Mouse (Mus musculus) CH12.LX (cell line): ENCODE data around the gene Colca2.

Source experiments
- BHLHE40 ChIP-seq: IDR thresholded peaks from 2 replicates; pipeline ENCODE4 v1.6.1; 2011; ENCODE audit warnings: mild to moderate bottlenecking, low read depth, low read length, improper control_type of control experiment
- CTCF ChIP-seq, 2 experiments: IDR thresholded peaks in 1 of 2; conservative IDR thresholded peaks in 1 of 2; 2 replicates each; pipeline ENCODE4 v1.5.1; 2011 to 2012; ENCODE audit warnings: low read depth in 2 of 2, low read length in 2 of 2, improper control_type of control experiment in 1 of 2, inconsistent platforms in 1 of 2, mild to moderate bottlenecking in 1 of 2, moderate library complexity in 1 of 2
- ELF1 ChIP-seq: IDR thresholded peaks from 2 replicates; pipeline ENCODE4 v1.6.1; 2014; ENCODE audit warnings: low read depth, mild to moderate bottlenecking, inconsistent platforms, low read length, improper control_type of control experiment
- HCFC1 ChIP-seq: IDR thresholded peaks from 2 replicates; pipeline ENCODE4 v1.6.1; 2012; ENCODE audit warnings: low read depth, mild to moderate bottlenecking, inconsistent platforms, low read length, improper control_type of control experiment
- KAT2A ChIP-seq: IDR thresholded peaks from 2 replicates; pipeline ENCODE4 v1.6.1; 2012; ENCODE audit warnings: low read length, improper control_type of control experiment, inconsistent platforms; ENCODE audit not compliant: insufficient replicate concordance
- MAX ChIP-seq: IDR thresholded peaks from 2 replicates; pipeline ENCODE4 v1.6.1; 2011; ENCODE audit warnings: low read length, improper control_type of control experiment
- POLR2A ChIP-seq: IDR thresholded peaks from 2 replicates; pipeline ENCODE4 v1.6.1; 2011; ENCODE audit warnings: low read depth, mild to moderate bottlenecking, improper control_type of control experiment, low read length
- SIN3A ChIP-seq: IDR thresholded peaks from 2 replicates; pipeline ENCODE4 v1.6.1; 2012; ENCODE audit warnings: low read length, improper control_type of control experiment, inconsistent platforms
- UBTF ChIP-seq: IDR thresholded peaks from 2 replicates; pipeline ENCODE4 v1.6.1; 2012; ENCODE audit warnings: low read depth, mild to moderate bottlenecking, inconsistent platforms, low read length, improper control_type of control experiment, moderate library complexity
- USF1 ChIP-seq: IDR thresholded peaks from 2 replicates; pipeline ENCODE4 v1.6.1; 2014; ENCODE audit warnings: low read depth, mild to moderate bottlenecking, inconsistent platforms, low read length, improper control_type of control experiment
- ZC3H11A ChIP-seq: IDR thresholded peaks from 2 replicates; pipeline ENCODE4 v1.6.1; 2012; ENCODE audit warnings: low read depth, mild to moderate bottlenecking, inconsistent platforms, low read length, improper control_type of control experiment
- ZMIZ1 ChIP-seq: IDR thresholded peaks from 2 replicates; pipeline ENCODE4 v1.6.1; 2012; ENCODE audit warnings: low read depth, mild to moderate bottlenecking, inconsistent platforms, low read length, improper control_type of control experiment

DNA sequence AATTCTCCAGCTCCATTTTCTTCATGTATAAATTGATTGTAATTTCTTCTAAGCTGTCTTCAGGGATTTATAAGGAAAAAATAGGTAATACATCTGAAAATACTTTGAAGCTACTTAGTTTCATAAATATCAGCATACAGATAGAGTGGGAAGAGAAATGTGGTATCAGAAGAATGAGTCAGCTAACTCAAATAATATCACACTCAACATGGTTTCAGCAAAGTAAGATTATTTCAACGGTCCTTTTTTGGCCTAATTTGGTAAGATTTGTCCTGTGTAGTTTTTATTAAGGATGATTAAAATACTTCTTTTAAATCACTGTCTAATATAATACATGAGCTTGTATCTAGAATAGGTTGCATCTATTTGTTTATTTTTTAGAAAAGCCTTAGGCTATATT lies 41.7 kb upstream of the Colca2 start:
- TF ChIP-seq CTCF (conservative IDR thresholded peaks at IDR 0.05 in 1 of 2, IDR thresholded peaks at IDR 0.05 in 1 of 2; ENCODE audit: low read depth in 2 of 2, low read length in 2 of 2) (no peak), POLR2A (no peak), HCFC1 (no peak), KAT2A (no peak), BHLHE40 (no peak), USF1 (no peak), MAX (no peak), ZMIZ1 (no peak), ZC3H11A (no peak), ELF1 (no peak), SIN3A (no peak), UBTF (no peak)
